Mouse (Mus musculus) heart, adult 11 months (tissue): ENCODE data around the gene Fam205a4.
"Not testable (repeated sequence)": the region's sequence is repeated elsewhere in the genome, so short reads cannot be mapped to it uniquely, and the experiment has no call there.

Experiments used
- DNase-seq: peaks from one replicate; pipeline ENCODE4 v3.0.0; 2022

Gene Fam205a4

DNA sequence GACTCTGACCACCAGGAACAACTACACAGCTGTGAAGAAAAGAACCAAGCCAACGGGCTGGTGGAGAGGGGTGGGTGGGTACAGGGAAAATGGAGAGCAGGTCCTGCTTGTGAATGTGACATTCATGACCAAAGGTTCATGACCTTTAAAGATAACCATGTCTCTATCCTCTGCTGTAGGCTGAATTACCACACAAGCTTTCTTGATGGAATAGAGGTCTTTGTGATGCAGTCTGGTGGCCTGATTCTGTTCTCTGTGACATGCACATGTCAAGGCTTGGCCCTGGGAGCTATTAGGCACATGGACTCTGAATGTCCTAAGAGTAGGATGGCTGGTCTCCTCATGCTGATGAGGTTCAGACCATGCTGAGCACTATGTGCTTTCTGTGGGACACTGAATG lies at the start of gene Fam205a4:
TSS of gene Fam205a4 (plus strand) at position 301 of the 400 bp plus-strand sequence.
- not testable (repeated sequence) for DNase-seq

- DNase-seq: not testable (repeated sequence)
Observed at GRCm38 (mm10) chr4:41941272-41941671, 24.6 kb upstream of the Fam205a4 start, which contains the start of gene Gm20878. TSS of gene Gm20878 (plus strand) at chr4:41941572.
